Mouse (Mus musculus) intestine, postnatal 0 days (tissue): ENCODE measurements around the gene Mavs. TPM values are rescaled to one million over a fixed set of nuclear protein-coding genes. Genes with fewer than 3 reads are reported as not detected.

Experiments used
- ATAC-seq: fragments of 200-750 bp; cut with Nextera tagmentation; 2 replicates; pipeline ENCODE4 v1.8.0; 2017; ENCODE audit warnings: mild to moderate bottlenecking, moderate TSS enrichment, moderate library complexity
- H3K27ac ChIP-seq: fragments of 300-500 bp; sonication (generic); 2 replicates; pipeline ENCODE4 v1.5.1; 2014; ENCODE audit warnings: mild to moderate bottlenecking, low read depth, low read length, moderate library complexity
- H3K27me3 ChIP-seq: fragments of 300-500 bp; sonication (generic); replicated peaks from 2 replicates; pipeline ENCODE4 v1.6.1; 2014; ENCODE audit warnings: low read length, mixed read lengths; ENCODE audit not compliant: control insufficient read depth, insufficient read depth
- H3K36me3 ChIP-seq: fragments of 300-500 bp; sonication (generic); 2 replicates; pipeline ENCODE4 v1.6.1; 2014; ENCODE audit warnings: mild to moderate bottlenecking, moderate library complexity; ENCODE audit not compliant: control insufficient read depth, insufficient read depth
- H3K4me1 ChIP-seq: fragments of 300-500 bp; sonication (generic); replicated peaks from 2 replicates; pipeline ENCODE4 v1.6.1; 2014; ENCODE audit warnings: antibody characterized with exemption, low read length, mixed read lengths; ENCODE audit not compliant: control insufficient read depth, insufficient read depth
- H3K4me2 ChIP-seq: fragments of 300-500 bp; sonication (generic); replicated peaks from 2 replicates; pipeline ENCODE4 v1.6.1; 2014; ENCODE audit warnings: low read depth, mild to moderate bottlenecking, moderate library complexity
- H3K4me3 ChIP-seq: fragments of 300-500 bp; sonication (generic); 2 replicates; pipeline ENCODE4 v1.5.1; 2014; ENCODE audit warnings: low read depth, low read length
- H3K9ac ChIP-seq: fragments of 300-500 bp; sonication (generic); 2 replicates; pipeline ENCODE4 v1.6.1; 2014; ENCODE audit warnings: mild to moderate bottlenecking, low read depth, low read length
- H3K9me3 ChIP-seq: fragments of 300-500 bp; sonication (generic); 2 replicates; pipeline ENCODE4 v1.6.1; 2016; ENCODE audit warnings: mixed run types; ENCODE audit not compliant: control insufficient read depth
- CTCF ChIP-seq: sonication (generic); IDR thresholded peaks from 2 replicates; pipeline ENCODE4 v1.5.1; 2016; ENCODE audit warnings: low read depth, mild to moderate bottlenecking, control low read depth, antibody characterized with exemption, moderate library complexity
- WGBS: fragments of 180-500 bp; shearing (Covaris S2); extraction: QIAGEN DNeasy Blood & Tissue Kit; methylation state at CpG from one replicate; pipeline ENCODE4 v1.1.7; 2014; 5-methylcytosine and 5-hydroxymethylcytosine counted together
- polyA plus RNA-seq: library from polyadenylated mRNA; unstranded; fragments of >200 nt; fragmentation: Nextera tagmentation; extraction: Ambion mirVana; gene quantifications from 2 replicates; pipeline ENCODE4 v1.2.1, GENCODE M21; 2015

Mavs gene
- polyA plus RNA-seq, result 27.2 and 28.5 TPM in 2 replicates

GRCm38 (mm10) chr2:131233307-131234126 lies at the start of gene Mavs:
Mavs (plus strand) TSS chr2:131234063.
- 0 out of 2 replicates have a peak, but pooled peaks have one; percentile 1 for TF ChIP-seq CTCF

GRCm38 (mm10) chr2:131186343-131186742 lies 47.5 kb upstream of the Mavs start:
- Histone ChIP-seq H3K4me2 (peak overlapping the region; percentile 78), H3K4me3 (peak overlapping the region; percentile 53), H3K36me3 (peaks cover 2% of the 10 kb centered on the region; the same call in 1 of the 2 replicates), H3K9me3 (no peaks in the 10 kb centered on the region), H3K27ac (peak overlapping the region; percentile 35; the same call in 1 of the 2 replicates), H3K27me3 (no peaks in the 10 kb centered on the region), H3K9ac (peak overlapping the region; percentile 55), H3K4me1 (peaks cover 3% of the 10 kb centered on the region; the same call in 1 of the 2 replicates)
- 5% methylated on average over 14 of the region's 14 CpGs for WGBS
- ATAC-seq, result no peak; the same call in 1 of the 2 replicates
- TF ChIP-seq CTCF, result no peak

More at GRCm38 (mm10) chr2:131233307-131234126, at the start of gene Mavs:
- 15% methylated on average over 29 of the region's 29 CpGs for WGBS
- peak within 1 kb of the TSS; percentile 87 for H3K27ac ChIP-seq
- H3K4me3 ChIP-seq, result peak within 1 kb of the TSS; percentile 63
- ATAC-seq, result peak; percentile 99
- no peaks in the 10 kb centered on the region for H3K27me3 ChIP-seq
- H3K4me1 ChIP-seq, result peaks cover 4% of the 10 kb centered on the region; the same call in 1 of the 2 replicates
- no peaks in the 10 kb centered on the region for H3K9me3 ChIP-seq
- H3K36me3 ChIP-seq, result no peaks in the 10 kb centered on the region; the same call in 1 of the 2 replicates
- peak within 1 kb of the TSS; percentile 91 for H3K4me2 ChIP-seq
- H3K9ac ChIP-seq, result peak within 1 kb of the TSS; percentile 75

DNA sequence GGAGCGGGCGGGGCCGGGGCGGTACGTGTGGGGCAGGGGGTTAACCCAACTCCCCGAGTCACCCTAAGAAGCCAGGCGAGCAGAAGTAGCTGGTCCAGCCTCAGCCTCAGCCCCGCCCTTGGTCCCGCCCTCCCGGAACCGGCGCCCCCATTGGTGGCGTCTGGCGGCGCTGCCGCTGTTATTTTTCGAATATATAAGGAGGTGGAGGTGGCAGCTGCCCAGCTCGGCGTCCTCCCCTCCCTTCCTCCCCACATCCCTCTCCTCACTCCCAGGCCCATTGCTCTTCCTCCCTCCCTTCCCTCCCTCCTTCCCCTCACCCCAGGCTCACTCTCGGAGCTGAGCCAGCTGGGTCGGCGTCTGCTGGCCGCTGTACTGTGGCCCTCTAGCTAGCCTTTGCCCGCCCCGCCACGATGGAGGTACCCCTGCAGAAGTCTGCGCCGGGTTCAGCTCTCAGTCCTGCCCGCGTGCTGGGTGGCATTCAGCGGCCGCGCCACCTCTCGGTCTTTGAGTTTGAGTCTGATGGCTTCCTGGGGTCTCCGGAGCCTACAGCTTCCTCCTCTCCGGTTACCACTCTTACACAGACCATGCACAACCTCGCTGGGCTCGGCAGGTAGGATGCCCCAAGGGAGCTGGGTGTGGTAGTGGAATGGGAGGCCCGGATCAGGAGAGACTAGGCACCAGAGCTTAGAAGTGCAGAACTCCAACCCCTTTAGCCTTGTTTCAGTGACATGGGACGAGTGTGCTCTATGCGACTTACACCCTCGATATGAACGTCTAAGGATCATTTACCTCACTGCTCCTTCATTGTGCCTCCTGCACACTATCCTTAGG lies 46.9 kb upstream of the Mavs start, which contains the start of the genes Cdc25b and Spef1:
Cdc25b (plus strand) TSS at position 179 of the 831 bp plus-strand sequence.
Spef1 (minus strand) TSS at position 512 of the 831 bp plus-strand sequence.
- peak within 1 kb of the TSS; percentile 55 for H3K9ac ChIP-seq
- ATAC-seq, result peak; percentile 84
- H3K36me3 ChIP-seq, result peaks cover 6% of the 10 kb centered on the region; the same call in 1 of the 2 replicates
- H3K27me3 ChIP-seq, result no peaks in the 10 kb centered on the region
- WGBS, result under 1% methylated on average over 43 of the region's 43 CpGs
- H3K4me2 ChIP-seq, result peak within 1 kb of the TSS; percentile 78
- no peaks in the 10 kb centered on the region for H3K9me3 ChIP-seq
- H3K4me3 ChIP-seq, result peak within 1 kb of the TSS; percentile 53
- TF ChIP-seq CTCF, result peak; percentile 47
- H3K4me1 ChIP-seq, result peaks cover 3% of the 10 kb centered on the region; the same call in 1 of the 2 replicates
- H3K27ac ChIP-seq, result peak within 1 kb of the TSS; percentile 35; the same call in 1 of the 2 replicates

- Histone ChIP-seq H3K9ac (no peak overlapping the region), H3K27ac (no peak overlapping the region), H3K9me3 (no peaks in the 10 kb centered on the region), H3K27me3 (no peaks in the 10 kb centered on the region), H3K4me3 (peak overlapping the region; percentile 53), H3K4me2 (peak overlapping the region; percentile 78), H3K36me3 (peaks cover 9% of the 10 kb centered on the region; the same call in 1 of the 2 replicates), H3K4me1 (peaks cover 3% of the 10 kb centered on the region; the same call in 1 of the 2 replicates)
- ATAC-seq, result no peak
- TF ChIP-seq CTCF, result no peak
- 36% methylated on average over 3 of the region's 3 CpGs for WGBS
These were observed 46.3 kb upstream of the Mavs start for GRCm38 (mm10) chr2:131187602-131187922.

DNA sequence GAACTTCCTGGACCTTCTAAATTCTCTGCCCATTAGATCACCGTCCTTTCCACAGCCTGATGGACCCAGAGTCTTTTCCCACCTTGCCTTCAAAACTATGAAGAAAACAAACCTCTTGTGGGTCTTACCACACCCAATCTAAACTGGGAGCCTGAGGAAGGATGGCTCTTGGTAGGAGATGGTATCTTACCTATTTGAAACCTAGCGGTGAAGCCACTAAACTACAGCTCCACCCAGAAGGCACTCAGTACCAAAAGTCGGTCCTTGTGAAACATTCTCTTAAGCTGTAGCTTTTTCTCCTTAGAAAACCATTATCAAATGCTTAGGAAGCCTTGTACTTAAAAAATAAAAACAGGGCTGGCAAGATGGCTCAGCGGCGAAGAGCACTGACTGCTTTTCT lies 45.6 kb upstream of the Mavs start:
- Histone ChIP-seq H3K9ac (no peak overlapping the region), H3K4me3 (no peak overlapping the region), H3K4me2 (0 out of 2 replicates have a peak overlapping the region, but pooled peaks have one; percentile 78), H3K27ac (no peak overlapping the region), H3K27me3 (no peaks in the 10 kb centered on the region), H3K36me3 (peaks cover 16% of the 10 kb centered on the region; the same call in 1 of the 2 replicates), H3K9me3 (no peaks in the 10 kb centered on the region), H3K4me1 (peaks cover 3% of the 10 kb centered on the region; the same call in 1 of the 2 replicates)
- 95% methylated on average over 5 of the region's 5 CpGs for WGBS
- no peak for TF ChIP-seq CTCF
- no peak for ATAC-seq
